Mouse (Mus musculus): ENCODE data around the gene Fndc9.

The Fndc9 gene

DNA sequence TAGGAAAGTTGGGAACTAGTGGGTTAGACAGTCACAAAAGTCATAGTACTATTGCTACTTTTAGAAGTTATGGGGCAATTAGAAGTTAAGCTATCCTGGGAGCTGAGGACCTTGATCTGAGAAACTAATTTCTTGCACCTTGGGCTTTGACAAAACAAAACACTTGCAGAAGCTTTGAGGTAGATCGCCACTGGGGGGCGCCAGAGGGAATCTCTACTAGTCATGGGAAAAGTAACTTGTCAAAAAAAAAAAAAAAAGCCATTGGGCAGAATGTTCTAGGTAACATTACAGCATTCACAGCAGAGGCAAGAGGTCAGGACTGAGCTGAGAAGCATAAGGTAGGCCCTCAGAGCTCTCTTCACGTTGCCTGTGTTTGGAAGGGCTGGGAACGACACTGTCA lies 1.6 kb downstream of the Fndc9 start:
- DNase-seq = peak; percentile 94

DNA sequence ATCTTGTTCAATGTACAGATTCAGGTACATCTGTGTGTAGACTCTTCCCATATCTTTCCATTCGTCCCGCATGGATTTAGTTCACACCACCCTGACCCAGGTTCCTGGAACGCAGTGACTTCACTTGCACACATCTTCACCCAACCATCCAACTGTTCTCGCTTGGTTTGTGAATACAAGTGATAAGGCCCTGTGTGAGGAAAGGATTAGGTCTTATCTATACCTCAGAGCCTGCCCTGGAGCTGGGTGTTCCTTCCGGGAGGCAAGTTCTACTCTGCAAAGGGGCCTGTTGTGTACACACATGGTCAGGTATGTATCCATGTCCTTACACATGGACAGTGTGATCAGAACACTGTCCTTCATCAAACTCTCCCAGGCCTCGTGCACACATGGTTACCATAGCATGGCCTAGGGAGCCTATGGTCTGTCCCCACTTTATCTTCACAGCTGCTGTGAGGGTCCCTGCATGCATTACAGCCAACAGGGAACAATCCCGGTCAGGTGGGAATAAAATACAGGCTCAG lies 5.9 kb downstream of the Fndc9 start:
- no peak for DNase-seq

DNA sequence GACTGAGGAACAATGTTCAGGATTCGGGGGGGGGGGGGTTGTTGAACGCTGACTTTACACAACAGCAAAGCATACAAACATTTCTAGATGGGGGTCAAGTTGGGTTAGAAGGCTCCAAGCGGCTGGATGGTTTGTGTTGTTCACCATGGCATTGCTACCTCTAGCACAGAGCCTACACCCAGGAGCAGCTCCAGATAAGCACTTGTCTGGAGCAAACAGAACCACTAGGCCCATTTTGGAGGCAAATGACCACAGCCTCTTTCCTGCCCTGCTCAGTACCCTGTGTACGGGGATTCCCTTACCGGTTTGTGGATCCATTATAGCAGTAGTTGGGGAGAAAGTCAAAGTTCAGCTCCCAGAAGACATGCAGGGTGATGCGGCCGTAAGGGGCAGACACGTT lies 6.7 kb downstream of the Fndc9 start:
- no peak for DNase-seq

DNA sequence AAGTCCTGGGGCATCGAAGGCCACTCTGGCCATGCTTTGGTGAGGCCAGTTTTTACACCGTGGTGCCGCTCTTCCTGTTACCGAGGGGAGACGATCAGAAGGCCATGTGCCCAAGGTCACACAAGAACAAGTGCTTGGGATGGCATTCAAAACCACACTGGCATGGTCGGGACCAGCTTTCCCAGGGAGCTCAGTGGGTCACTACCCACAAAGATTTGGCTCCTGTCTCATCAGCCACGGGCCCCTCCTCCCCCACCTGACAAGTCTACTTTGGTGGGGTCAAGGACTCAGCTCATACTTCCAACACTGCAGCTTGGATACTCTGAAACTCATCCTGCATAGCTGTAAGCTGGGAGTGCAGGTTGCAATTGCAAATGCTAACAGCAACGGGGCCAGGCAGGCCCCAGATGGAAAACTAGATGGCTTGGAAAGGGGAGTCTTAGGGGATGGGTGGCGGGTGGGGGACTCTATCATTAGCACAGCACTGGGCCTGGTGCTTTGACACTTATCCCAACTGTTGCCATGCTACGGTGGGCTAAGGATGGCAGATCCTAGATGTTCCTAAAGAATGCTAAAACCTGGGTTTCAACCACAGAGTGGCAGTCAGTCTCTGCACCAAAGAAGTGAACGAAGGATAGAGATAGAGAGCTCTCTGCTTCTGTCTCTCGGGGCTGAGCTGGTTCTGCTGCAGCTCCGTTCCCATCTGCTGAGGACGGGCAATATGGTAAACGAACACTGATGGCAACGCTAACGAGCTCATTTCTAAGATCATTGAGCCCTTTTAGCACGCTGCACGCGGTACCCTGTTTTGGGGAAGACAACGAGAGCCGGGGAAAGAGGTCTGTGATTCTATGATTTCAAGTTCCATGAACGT lies 9.6 kb downstream of the Fndc9 start:
- DNase-seq = no peak

DNA sequence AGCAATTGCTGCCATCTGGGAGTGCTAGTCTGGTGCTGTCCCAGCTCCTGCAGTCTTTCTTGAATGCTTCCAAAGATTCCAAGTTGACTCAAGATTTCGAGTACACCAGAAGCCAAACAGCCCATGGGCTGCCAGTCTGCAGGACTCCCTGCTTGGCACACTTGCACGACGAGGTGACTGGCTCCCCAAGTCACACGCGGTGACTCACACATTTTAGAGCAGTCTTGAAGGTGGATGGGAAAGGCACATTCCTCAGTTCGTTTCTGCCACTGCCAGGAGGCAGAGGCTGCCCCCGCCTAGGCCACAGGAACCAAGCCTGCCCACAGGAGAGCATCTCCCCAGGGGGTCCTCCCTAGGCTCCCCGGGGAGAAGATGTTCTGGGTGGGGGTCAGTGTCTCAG lies 10.6 kb downstream of the Fndc9 start:
- no peak for DNase-seq

DNA sequence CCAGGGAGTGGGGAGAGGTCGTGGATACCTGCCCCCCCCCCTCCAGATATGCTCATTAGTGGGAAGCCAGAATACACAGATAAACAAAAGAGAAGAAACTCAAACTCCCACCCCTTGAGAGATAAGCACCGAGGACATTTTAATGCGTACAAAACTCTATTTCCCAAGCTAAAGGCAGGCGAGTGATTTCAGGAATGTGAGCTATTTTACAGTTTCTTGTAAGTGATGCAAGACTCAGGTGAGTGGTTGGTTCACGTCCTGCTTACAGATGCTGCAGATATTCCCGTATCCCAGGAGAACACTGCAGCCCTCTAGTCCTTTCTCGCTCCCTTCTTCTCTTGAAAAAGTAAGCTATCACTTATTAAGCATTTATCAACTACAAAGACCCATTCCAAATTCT lies 11.1 kb downstream of the Fndc9 start:
- DNase-seq = no peak

DNA sequence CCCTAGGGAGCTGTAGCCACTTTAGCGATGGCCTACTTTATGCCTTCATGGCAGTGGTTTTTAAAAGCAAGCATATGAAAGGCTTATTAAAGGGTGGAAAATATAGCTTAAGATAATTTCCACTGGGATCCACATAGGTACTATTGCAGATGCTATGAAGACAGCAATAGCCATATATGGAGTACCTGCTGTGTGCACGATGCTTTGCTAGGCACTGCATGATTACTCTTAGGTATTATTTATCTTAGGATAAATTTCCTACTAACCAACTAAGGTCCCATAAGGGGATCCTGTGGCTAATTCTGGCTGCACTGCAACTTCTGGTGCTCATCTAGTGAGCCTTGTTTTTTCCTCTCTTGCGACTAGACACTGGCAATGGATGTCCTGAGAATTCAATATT lies 13.0 kb downstream of the Fndc9 start:
- no peak for DNase-seq

DNA sequence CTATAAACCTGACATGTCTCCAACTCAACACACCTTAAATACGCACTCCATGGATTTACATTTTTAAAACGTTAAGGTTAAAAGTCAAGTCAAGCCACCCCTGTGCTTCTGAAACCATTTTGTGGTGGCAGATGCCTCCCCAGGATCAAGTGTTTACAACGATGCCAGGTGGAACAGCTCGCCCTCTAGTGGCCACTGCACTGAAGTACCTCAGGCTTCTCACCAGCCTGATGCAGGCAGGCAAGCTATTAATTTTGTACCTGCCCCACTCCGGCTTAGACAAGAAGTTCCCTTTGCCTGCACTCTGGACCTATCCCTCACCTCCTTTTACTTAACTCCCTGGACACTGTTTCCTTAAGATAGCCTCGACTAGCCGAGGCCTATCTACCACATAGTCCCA lies 16.7 kb downstream of the Fndc9 start:
- DNase-seq = peak; percentile 83

DNA sequence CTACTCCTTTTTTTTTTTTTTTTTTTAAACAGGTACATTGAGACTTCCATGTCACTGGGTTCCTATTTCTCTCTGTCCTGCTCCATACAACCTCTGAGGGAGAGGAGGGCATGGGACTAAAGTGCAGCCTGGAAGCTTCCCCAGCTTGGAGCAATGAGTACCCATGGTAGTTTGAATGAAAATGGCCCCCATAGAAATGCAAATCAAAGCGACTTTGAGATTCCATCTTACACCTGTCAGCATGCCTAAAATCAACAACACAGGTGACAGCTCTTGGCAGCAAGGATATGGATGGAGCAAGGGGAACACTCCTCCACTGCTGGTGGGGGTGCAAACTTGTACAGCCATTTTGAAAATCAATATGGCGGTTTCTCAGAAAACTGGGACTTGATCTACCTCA lies 20.0 kb downstream of the Fndc9 start:
- no peak for DNase-seq

DNA sequence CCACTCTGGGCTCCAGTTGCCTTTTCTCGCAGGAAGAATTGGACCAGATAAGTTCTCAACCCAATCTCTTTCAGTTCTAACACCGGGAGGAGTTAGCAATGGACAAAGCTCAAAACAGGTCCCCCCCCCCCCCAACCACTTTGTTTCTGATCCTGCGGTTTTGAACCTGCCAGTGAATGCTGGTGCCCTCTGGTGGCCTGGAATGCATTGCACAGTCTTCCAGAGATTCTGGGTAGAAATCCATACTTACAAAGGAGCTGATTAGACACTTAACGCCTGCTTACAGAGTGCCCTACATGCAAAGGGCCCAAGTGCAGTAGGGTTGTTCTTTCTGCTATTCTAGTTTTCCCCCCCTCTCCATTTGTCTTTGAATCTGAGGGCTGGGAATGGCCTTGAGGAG lies 22.9 kb downstream of the Fndc9 start:
- DNase-seq = peak; percentile 57

DNA sequence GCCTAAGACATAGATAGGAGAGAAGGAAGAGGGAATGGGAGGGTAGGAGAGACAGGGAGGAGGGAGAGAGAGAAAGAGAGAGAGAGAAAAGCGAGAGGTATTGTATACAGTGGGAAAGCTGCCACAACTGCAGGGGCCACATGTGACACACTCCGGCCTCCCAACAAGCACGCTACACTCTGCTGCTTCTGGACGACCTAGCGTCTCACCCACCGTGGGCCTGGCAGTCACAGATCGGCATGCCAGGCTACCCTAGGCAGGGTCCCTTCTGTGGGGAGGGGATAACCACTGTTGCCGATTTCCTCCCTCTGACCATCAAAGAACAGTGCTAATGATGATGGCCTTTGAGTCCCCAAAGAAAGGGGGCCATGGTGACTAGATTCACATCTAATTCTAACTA lies 23.4 kb downstream of the Fndc9 start:
- no peak for DNase-seq

DNA sequence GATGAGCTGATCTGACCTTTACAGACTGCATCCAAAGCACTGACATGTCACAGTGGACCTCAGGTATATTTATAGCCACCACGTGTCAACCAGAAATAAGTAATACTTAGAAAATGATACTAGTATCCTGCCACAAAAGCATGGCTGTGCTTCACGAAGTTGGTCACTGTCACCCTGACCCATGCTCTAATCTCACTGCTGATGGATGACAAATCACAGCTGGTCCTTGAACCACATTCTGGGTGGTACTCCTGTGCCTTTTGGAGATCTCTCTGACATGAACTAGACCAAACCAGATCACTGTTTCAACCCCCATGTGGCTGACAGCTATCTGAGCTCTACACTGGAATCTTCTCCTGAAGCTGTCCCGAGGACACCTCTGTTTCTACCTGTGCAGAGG lies 27.5 kb downstream of the Fndc9 start:
- DNase-seq = no peak

DNA sequence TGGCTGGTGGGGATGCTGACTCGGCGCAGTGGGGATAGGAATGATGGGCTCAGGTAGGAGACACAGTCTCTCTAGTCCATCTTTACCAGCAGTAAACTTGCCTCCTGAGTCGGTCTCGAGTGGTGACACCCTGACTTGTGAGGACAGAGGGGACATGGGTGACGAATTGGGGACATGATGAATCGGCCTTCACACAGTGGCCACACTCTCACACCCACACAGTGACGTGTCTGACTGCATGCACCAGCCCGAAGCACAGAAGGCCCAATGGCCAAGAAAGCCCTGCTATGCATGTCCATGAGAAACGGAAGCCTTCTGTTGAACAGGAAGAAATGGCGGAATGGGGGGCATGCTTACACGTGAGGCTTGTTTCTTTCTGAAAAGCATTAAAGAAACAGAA lies 28.0 kb downstream of the Fndc9 start:
- DNase-seq = no peak

DNA sequence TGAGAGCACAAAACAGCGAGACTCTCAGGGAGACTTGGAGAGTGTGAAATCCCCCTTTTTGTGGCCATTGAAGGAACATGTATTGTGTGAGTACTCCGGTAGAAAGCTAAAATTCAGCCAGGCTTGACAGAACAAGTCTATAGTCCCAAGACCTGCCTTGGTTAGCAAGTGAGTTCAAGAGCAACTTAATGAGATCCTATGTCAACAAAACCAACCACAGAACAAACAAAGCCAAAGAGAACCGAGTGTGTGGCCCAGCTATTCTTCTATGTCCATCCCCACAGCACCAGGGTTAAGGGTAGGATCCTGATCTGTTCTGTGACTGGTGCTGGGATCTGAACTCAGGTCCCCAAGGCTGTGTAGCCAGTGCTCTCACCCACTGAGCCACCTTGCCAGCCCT lies 29.3 kb downstream of the Fndc9 start:
- no peak for DNase-seq

DNA sequence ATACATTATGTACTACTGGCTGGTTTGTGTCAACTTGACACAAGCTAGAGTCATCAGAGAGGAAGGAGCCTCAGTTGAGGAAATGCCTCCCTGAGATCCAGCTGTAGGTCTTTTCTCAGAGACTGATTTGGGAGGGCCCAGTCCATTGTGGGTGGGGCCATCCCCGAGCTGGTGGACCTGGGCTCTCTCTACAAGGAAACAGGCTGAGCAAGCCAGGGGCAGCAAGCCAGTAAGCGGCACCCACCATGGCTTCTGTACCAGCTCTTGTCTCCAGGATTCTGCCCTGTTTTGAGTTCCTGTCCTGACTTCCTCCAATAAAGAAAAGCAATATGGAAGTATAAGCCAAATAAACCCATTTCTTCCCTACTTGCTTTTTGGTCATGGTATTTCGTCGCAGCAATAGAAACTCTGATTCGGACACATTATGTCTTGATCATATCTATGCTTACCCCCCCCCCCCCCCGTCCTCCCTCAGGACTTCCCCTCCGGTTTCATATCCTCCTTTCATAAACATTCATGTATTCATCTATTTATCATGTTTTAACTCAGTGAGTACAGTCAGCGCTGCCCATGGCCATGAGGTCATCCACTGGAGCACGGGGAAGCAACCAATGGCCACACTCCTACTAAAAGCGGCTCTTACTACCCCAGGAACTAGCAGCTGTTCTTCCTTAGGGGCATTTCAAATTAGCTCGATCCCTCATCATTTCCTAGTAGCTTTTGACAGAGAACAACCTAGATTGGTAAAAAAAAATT lies 29.9 kb downstream of the Fndc9 start:
- no peak for DNase-seq

DNA sequence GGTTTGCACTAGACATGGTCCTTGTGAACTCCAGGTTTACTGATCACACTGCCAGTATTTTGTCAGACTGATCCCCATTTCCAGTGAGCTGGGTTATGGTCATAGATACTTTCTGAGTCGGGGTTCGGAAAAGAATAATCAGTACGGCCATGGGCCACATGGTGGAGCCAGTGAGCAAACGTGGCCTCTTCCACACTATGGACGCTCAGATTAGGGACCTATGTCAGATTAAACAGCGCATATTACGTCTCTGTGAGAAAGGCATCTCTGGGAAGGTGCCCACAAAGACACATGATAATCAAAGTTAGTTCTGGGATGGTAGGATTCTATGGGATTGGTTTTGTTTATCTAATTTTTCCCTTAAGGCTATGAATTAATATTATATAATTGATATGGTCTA lies 33.7 kb downstream of the Fndc9 start:
- DNase-seq = peak; percentile 82

DNA sequence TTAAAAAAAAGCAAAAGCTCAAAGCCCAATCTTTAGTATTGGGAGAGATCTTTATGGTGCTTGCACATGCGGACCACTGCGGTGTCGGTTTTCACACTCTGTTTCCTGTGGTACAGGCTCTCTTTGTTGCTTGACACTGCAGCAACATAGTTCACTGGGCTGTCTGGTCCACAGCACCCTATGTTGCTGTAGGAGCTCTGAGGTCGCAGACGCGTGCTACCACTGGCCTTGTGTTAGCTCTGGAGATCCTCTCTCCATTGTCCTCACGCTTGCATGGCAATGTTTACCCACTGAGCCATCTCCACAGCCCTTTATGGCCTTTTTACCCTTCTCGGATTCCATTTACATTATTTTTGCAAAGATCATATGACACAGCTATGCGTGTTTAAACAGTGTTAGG lies 34.1 kb downstream of the Fndc9 start:
- no peak for DNase-seq

DNA sequence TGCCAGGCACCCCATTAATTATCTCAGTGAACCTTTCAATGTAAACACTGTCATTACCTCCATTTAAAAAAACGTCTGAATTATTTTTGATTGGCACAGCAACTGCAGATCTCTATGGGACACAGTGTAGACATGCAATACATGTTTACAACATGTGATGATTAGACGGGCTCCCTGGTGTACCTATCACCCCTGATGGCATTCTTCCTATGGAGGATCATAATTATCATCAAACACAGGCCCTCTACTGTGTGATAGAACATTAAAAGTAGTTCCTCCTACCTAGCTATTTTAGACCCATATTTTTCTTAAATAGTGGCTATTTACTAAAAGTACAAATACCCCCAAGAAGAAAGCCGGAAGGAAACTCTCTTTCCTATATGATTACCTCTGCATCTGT lies 34.6 kb downstream of the Fndc9 start:
- no peak for DNase-seq

DNA sequence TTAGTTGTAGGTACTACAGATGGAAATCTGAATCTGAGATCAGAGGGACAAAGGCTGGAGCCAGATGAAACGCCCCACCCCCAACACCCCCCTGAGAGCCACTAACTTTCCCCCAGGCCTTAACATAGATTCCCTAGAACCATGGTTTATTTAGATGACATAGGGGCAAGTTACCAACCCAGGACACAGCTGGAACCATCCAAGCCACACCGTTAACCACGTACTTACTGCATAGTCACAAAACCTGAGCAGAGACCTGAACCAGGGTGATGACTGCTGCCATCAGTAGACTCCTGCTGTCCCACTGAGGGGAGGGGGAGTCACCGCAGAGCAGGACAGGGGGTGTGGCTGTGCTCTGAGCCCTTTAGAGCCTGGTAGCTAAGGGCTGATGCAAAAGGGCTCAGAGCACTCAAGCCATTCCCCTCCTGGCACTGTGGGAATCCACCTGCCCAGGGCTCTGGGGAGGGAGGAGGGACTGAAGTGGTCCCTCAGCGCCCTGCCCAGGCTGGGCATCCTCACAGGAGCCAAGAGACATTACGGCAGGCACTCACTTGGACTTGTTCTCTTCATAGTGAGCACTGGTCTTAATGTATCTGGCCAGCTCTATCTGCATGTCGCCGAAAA lies 36.8 kb downstream of the Fndc9 start:
- no peak for DNase-seq

DNA sequence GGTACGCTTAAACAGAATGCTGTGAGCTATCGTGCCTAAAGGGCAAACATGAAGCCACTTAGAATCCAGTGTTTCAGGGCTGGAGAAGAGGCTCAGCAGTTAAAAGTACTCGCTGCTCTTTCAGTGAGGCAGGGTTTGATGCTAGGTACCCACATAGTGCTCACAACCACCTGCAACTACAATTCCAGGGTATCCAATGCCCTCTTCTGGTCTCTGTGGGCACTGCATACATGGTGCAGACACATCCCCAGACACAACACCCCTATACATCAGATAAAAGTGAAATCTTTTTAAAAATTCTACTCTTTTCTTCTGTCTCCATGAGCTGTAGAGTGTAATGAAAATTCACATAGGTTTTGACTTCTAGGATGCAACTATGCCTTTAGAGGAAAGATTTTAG lies 38.6 kb downstream of the Fndc9 start:
- DNase-seq = peak; percentile 58

DNA sequence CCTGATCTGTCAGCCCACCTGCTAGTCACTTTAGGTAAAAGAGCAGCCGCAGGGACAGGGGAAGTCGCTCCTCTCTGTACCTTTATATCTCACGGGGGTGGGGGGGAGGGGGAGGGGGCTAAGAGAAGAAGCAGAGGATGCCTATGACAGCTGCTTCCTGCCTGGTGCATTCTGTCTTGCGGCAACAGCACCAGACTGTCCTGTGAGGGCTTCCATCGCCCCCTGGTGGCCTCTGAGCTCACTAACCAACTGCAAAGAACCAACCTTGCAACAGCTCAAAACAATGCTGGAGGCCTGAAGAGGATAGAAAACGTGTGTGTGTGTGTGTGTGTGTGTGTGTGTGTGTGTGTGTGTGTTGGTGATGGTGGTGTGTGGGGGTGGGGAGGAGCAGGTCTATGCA lies 40.0 kb downstream of the Fndc9 start:
- peak; percentile 96 for DNase-seq

DNA sequence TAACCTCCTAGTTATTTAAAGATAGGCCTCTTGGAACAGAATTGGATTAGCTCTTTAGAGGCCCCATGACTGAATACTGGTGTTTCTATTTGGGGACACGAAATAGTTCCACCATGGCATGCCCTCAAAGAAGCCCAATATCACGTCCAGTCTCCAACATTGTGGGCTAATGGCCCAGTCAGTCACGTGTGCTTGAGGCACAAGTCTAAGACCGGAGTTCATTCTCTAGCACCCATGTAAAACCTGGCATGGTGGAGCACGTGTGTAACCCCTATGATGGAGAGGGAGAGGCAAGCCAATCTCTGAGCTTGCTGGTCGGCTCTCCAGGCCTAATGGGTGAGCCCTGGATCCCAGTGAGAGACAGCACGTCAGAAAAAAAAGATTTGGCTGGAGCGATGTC lies 40.8 kb downstream of the Fndc9 start:
- DNase-seq = no peak

DNA sequence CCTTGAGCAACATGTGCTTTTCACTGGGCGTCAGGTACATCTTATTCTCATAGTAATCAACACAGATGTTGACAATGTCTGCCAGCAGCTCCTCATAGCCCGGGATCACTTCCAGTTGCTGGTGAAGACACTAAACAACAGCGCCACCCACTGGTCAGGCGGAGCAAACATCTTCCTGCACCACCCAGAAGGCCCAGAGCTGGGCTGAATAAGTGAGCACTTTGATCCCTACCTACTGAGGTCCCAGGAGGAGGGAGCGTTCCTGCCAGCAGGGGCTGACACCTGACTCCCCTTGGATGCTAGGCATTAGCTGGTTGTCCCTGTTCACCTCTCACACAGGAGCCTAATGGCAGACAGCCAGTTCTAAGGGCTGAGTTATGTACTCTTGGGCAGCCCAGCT lies 41.4 kb downstream of the Fndc9 start:
- peak; percentile 86 for DNase-seq

DNA sequence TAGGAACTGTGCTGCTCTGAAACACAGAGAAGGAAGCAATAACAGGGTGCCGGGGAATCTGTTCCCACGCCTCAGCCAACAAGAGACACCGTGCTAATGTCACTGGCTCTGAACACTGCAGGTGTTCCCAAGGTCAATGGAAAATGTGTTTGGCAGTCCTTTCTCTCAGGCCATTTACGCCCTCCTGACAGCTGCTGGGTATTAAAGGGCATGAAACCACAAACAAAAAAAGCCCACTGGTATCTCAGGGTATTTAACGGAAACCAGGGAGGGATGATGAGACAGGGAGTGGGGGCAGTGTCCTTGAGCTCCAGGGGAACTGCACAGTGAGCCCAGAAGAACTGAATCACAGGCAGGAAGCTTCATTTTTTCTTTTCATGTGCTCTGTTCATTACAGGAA lies 42.8 kb downstream of the Fndc9 start:
- DNase-seq = no peak
